Mouse (Mus musculus) T-helper 2 cell (primary cell): Measurements from ENCODE around the gene Dnah17.

Experiments
- in situ Hi-C: fragments of 300-600 bp; cut with MboI, MseI; formaldehyde crosslinking; loops from one replicate; pipeline ENCODE4 v1.15.1; 2025; ENCODE audit warnings: high pct_unique_total_duplicates

Gene Dnah17

DNA sequence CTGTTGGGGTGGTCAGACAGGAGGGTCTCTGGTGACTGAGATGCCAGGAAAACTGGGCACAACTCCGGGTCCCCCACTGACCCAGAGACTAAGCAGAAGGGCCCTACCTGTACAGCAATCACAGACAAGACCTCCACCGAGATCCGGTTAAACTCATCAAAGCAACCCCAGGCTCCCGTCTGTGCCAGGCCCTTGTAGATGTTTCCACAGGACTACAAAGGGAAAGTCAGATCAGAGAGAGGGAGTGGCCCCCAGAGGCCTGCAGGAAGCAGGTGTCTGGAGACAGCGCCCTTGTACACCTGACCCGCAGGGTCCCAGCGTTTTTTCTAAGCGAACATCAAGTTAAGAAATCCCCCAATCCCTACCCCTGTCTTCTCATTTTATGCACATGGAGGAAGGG, 44.5 kb downstream of the Dnah17 start:
- in situ Hi-C loops: no loop called here

GRCm38 (mm10) chr11:118085176-118085575, 45.3 kb downstream of the Dnah17 start:
- in situ Hi-C loops: no loop called here

- in situ Hi-C loops: no loop called here
Observed at GRCm38 (mm10) chr11:118084266-118084665, 46.2 kb downstream of the Dnah17 start.

DNA sequence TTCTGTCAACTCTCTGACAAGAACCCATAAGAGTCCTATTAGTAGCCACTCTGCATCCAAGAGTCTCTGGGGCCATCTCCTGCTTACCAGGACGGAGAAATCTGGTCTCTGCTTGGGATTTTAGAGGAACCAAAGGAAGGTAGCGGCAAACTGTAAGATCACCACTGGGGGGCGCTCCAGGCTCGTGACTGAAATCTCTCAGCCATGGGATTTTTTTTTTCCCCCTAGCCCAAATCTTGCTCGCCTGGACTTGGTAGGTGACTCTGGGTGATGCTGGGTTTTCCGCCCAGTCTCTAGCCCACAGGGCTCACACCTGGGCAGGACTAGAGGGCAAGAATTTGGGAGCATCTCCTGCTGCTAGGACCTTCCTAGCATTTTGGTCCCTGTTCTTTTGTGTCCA, 46.6 kb downstream of the Dnah17 start:
- in situ Hi-C loops: no loop called here

DNA sequence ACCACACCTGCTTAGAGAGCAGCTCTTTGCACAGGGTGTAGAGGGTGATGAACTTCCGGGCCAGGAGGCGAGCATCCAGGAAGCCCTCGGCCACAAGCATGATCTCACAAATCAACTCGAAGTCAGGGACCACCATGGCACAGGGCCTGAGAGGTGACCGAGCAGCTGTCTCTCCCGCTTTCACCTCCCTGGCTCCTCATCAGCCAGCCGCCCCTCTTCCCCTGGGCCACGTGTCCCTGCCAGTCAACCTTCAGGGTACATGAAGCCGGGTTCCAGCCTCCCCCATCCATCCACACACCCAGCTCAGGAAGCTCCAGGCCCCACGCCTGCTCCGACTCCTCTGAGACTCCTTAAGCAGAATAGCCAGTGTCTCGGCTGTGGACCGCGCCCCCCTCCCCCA, 48.1 kb downstream of the Dnah17 start:
- in situ Hi-C loops: no loop called here

- in situ Hi-C loops: no loop called here
Observed at GRCm38 (mm10) chr11:118079750-118080149, 50.7 kb downstream of the Dnah17 start.

DNA sequence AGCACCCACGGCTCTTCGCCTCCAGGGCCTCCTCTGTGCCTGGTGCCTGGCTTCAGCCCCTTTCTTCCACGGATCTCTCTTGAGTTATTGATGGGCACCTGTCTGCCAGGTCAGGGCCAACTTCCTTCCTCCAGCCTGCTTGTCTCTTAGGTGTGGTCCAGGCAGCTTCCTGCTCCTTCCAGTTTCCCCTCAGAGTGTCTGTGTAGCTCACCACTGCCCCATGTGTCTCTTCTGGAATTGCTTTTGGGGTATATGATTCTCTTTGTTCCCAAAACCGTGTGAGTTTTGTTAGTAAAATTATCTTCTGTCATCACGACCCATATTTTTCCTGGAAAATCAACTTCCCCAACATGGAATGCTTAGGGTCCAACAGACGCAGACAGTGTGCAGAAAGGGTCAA, 53.5 kb downstream of the Dnah17 start:
- in situ Hi-C loops: no loop called here

GRCm38 (mm10) chr11:118075035-118075522, 55.4 kb downstream of the Dnah17 start:
- in situ Hi-C loops: no loop called here

DNA sequence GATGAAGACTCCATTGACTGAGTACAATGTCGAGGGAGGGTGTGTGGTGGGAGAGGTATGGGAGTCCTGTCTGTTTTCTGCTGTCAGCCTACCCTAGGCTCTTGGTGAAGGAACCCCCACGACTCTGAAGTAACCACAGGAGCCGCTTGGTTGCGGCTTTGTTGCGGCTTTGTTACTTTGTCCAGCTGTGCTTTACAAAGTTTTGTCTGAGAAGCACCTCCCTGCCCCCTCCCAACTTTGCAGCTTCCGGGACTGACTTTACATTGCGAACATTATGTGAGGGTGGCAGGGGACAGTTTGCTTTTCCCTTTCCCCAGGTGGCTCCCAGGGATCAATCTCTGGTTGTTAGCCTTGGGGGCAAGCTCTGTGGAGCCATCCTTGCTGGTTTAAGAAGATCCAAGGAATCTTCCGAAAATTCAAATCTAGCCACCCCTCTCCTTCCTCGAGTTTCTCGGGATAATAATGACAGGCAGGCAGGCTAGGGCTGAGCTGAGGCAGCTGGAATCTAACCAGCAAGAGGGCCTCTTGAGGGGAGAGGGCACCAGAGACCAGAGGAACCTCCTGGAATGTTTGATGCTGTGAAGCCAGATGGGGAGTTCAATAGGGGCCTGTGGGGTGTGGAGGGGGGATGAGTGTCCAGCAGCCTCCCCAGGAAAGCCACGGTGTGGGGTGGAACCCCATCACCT, 59.1 kb downstream of the Dnah17 start:
- in situ Hi-C loops: no loop called here

DNA sequence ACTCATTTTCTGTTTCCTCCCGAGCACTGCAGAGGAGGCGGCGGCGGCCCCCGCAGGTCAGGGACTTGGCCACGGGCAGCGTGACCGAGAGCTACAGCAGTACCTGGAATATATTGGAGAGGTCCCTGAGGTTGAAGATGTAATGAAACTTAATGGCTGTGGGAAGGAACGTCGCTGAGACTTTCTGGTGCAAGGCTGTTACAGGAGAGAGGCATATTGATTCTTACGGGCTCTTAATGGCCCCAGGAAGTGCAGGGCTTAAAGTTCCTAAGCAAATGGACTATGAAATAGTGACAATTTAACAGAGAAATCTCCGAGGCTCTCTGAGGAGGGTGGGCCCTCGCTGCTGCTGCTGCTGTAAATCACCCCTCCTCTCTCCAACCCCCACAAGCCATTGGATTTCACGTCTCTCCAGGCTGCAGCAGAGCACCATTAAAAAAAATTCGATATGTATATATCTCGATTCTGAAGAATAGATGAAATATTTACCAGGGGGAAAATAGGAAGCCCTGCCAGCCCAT, 61.6 kb downstream of the Dnah17 start:
- in situ Hi-C loops: no loop called here

GRCm38 (mm10) chr11:118067588-118067987, 62.8 kb downstream of the Dnah17 start:
- in situ Hi-C loops: no loop called here

DNA sequence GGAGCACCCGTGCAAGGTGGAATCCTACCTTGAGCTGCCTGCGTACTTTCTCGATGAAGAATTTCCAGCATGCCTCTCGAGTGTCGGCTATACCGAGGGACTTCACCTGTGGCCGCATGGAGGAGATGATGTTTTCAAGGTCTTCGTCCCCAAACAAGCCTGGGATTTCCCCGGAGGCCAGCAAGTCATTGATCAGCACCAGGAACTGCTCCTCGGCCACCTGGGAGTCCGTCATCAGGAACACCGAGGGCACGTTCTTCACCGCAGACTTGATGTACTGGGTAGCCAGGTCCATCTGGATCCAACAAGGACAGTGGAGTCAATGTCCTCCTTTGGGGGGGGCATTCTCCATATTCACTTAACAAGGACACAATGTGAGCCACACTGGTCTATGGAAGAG, 70.4 kb downstream of the Dnah17 start:
- in situ Hi-C loops: no loop called here

- in situ Hi-C loops: no loop called here
Observed at GRCm38 (mm10) chr11:118058872-118059271, 71.6 kb downstream of the Dnah17 start.

GRCm38 (mm10) chr11:118058367-118058766, 72.1 kb downstream of the Dnah17 start:
- in situ Hi-C loops: no loop called here

DNA sequence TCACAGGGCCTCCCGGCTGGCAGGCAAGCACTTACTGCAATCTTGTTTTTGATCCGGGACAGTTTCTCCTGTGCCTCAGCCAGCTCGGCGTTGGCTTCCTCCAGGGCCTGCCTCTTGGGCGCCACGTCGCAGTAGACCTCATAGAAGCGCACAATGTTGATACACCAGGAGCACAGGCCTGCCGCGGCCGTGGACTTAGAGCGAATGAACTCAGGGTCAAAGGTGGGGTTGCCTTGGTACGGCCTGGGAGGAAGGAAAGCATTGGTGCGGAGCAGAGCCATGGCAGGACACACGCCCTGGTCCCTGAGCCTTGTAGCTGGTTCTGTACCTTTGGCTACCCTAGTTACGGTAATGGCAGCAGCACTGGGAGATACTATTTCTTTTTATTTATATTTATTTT, 80.3 kb downstream of the Dnah17 start:
- in situ Hi-C loops: no loop called here

- in situ Hi-C loops: loop anchor here (10.0 kb wide), 1 partner anchor 605 kb away; no protein-coding TSS in a partner anchor
Observed at GRCm38 (mm10) chr11:118049641-118050040, 80.8 kb downstream of the Dnah17 start.

DNA sequence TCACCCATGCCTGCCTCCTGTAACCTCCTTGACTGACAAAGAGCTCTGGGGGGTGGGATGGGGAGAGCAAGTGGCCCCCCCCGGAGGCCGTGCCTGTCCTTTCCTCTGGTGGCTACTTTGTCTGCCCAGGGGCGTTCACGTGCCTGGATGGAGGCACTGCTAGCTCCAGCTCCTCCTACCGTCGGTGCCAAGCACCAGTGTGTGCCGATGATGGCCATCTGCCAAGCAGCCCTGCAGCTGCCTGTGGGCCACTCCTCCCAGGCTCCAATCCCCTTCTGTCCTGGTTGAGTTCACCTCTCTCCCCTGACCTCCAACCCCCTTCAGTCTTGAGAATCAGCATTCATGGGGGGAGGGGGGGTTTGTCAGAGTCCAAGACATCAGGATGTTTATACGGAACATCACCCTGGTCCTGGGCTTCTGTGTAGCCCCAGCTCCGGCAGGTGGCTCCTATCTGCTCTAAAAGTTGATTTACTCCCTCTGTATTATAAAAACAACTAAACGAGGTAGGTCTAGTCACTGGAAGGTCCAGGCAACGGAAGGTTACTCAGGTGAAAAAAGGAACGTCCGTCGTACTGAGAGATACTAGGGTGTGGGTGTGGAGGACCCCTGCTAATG, 87.0 kb downstream of the Dnah17 start:
- in situ Hi-C loops: loop anchor here (10.0 kb wide), 1 partner anchor 599 kb away; no protein-coding TSS in a partner anchor

DNA sequence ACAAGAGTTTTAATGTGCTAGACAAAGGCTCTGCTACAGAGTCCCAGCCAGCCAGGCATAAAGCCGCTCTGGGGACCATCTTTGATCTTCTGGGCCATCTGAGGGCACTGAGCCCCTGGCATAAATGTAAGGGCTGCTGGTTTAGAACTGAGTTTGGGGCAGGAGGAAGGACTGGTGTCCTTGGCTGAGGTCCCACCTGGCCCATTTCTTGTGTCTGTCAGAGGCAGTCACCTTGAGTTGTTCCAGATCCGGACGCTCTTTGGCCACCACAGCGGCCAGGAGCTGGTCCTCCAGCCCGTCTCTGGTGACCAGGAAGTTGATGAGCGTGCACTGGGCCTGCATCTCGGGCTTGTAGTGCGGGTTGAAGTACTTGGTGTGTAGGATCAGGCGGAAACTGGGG, 87.6 kb downstream of the Dnah17 start:
- in situ Hi-C loops: loop anchor here (10.0 kb wide), 1 partner anchor 598 kb away; no protein-coding TSS in a partner anchor

- in situ Hi-C loops: no loop called here
Observed at GRCm38 (mm10) chr11:118035068-118035467, 95.4 kb downstream of the Dnah17 start.

GRCm38 (mm10) chr11:118034395-118034794, 96.0 kb downstream of the Dnah17 start:
- in situ Hi-C loops: no loop called here

DNA sequence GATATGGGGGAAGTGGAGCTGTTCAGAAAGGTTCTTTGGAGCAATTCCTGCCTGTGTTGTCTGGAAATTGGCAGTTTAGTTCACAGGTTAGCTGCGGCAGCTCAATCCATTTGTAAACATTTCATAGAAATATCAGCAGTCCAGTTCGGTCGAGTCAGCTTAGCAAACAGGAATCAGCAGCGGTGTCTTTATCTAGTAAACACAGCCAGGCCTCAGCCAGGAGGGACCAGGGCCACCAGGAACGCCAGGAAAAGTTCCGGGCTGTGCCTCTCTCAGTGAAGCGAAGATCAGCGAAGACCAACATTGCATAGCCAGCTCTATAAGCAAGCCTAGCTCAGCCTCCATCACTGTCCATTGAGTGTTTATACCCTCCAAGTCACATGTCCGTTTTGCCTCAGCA, 99.3 kb downstream of the Dnah17 start:
- in situ Hi-C loops: no loop called here

DNA sequence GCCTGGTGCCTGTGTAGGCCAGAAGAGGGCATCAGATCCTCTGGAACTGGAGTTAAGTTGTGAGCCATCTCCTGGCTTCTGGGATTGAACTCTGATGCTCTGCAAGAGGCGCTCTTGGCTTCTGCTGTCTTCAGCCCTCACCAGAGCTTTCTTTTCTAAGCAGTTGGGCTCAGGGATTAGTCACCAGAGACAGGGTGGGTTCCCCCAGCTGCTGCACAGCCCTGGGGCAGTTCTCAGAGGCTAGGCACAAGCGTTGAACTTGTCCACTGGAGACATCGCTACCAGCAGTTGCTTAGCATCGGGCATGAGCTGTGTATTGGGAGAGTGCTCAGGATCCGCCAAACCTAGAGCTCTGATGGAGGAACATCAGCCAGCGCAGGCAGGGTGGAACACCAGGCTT, 101.3 kb downstream of the Dnah17 start:
- in situ Hi-C loops: loop anchor here (5.0 kb wide), 1 partner anchor 107 kb away; no protein-coding TSS in a partner anchor

- in situ Hi-C loops: loop anchor here (5.0 kb wide), 1 partner anchor 152 kb away; the partner anchor contains the start of gene Tha1
Observed at GRCm38 (mm10) chr11:118024111-118024510, 106.3 kb downstream of the Dnah17 start.
